Mouse (Mus musculus): ENCODE results near the gene Thoc3.
A peak's percentile ranks its signal among the peaks of the same experiment; 100 is the strongest.

Thoc3 gene

DNA sequence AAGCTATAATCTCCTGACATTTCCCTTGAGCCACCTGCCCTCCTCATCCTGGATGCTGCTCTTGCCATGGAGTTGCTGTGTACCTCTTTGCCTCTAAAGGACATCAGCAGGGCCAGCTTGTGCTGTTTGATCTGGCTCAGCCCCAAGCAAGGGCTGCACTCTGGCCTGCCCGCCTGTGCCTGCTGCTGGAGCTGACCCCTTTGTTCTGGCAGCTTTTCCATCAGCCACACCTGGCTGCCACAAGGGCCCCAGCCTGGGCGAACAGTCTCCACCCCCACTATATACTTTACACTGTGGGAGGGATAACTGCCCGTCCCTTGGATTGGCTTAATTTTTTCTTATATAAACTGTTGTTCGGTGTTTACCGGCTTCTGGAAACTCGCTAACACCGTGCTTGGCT, 28.7 kb downstream of the Thoc3 start:
- DNase-seq, result no peak

- no peak for DNase-seq
Observed at GRCm38 (mm10) chr13:54438814-54439213, 29.8 kb downstream of the Thoc3 start.

DNA sequence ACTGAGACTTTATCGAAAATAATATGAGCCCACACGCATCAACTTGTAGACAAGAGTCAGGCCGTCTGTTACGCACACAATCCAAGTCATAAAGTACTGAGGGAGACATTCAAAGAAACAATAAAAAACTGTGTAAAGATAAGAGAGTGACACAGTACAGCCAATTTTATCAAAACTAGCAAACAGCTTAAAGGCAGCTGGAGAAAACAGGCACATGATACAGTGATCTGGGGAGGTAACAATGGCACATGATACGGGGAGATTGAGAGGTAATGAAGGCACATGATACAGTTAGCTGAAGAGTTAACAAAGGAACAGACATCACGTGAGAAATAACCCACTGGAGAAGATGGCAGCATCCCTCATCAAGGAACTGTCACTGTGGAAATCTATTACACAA, 31.6 kb downstream of the Thoc3 start:
- DNase-seq, result no peak

DNA sequence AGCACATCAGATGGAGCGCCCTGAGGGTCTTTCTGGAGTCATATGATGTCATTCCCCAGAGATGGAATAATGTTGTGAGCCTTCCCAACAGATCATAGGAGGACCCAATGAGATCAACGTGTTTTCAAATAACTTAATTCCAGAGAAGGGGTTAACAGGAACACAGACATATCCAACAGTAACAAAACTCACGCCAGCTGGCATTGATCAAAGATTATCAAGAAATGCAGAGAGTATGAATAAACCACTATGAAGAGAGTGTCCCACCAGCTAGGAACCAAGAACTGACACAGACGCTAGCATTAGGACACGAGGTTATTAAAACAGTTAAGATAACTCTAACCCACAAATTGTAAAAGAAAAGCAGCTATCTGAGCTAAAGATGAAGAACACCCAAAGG, 32.0 kb downstream of the Thoc3 start:
- no peak for DNase-seq

DNA sequence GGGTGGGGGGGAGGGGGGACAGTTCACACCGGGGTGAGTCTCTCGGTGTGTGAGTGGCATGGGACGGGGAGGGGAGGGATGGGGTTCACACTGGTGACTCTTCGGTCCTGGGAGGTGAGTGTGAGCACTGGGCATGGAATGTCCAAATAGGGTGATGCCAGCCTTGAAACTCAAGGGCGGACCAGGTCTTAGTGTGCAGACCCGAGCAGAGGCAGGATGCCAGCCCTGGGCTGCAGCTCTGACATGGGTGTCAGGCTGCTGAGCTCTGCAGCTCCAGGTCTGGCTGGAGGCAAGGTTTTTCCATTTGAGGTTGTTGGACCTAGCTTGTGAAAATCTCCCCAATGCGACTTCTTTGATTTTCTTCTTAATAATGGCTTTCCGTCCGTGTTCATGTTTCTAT, 37.5 kb downstream of the Thoc3 start:
- DNase-seq, result no peak

GRCm38 (mm10) chr13:54430051-54430450, 38.6 kb downstream of the Thoc3 start:
- no peak for DNase-seq

GRCm38 (mm10) chr13:54428771-54429170, 39.9 kb downstream of the Thoc3 start:
- DNase-seq, result no peak

- DNase-seq, result no peak
Observed at GRCm38 (mm10) chr13:54426781-54427655, 41.6 kb downstream of the Thoc3 start.

DNA sequence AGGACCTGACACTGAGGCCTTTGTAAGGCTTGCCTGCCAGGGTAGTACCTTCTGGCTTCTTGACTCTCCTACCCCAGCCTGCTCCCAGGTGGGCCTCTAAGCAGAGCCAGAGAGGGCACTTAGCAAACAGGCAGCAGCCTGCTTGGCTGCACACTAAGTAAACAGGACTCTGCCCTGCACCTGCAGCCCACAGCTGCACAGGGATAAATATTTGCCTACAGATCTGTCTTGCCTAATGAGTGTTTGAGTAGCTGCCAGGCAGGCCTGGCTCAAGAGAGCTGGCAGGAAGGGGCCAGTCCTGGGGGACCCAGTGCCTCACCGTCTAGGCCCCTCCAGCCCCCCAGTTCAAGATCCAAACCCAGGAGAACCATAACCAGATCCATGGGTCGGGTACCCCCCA, 43.4 kb downstream of the Thoc3 start:
- DNase-seq, result peak; percentile 48

GRCm38 (mm10) chr13:54420226-54420625, 48.4 kb downstream of the Thoc3 start:
- no peak for DNase-seq

GRCm38 (mm10) chr13:54418781-54419327, 49.8 kb downstream of the Thoc3 start:
- DNase-seq, result no peak

- DNase-seq, result no peak
Observed at GRCm38 (mm10) chr13:54415059-54415458, 53.6 kb downstream of the Thoc3 start.

DNA sequence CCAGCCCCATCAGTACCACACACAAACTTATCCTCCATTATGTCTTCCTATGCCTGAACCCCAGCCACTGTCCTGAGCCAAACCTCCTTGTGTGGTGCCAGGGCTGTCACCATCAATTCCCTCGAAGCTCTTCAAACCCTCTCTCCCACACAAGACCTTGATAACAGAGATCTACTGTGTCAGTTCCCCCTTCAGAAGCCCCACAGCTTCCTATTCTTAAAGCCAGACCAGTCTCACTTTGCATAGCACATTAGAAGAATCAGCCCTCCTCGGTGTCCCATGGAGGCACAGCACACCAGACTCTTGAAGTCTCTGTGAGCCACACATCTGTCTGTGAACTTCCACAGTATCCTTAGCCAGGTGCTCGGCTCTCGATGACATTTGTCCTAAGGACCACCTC, 55.9 kb downstream of the Thoc3 start:
- DNase-seq, result no peak

GRCm38 (mm10) chr13:54412236-54412635, 56.4 kb downstream of the Thoc3 start:
- no peak for DNase-seq

GRCm38 (mm10) chr13:54411656-54412055, 57.0 kb downstream of the Thoc3 start:
- no peak for DNase-seq
